Mouse (Mus musculus): ENCODE measurements around the gene Mov10.

DNA sequence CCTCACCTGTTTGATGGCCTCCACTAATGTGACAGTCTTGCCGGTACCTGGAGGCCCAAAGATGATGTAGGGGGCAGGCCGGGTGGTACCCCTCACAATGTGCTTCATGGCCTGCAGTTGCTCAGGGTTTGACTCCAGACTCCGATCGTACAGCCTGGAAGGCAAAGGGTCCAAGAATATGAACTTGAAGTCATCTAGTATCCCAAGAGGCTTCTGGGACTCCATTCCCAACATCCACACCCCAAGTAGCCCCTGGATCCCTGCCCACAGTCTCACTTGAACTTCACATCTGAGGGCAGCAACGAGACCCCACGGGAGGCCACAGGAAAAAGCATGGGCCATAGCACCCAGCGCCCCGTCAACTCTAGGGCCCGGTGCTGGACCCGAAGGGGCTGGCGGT lies 17.7 kb downstream of the Mov10 start:
- TF ChIP-seq POLR2A (IDR thresholded peaks at IDR 0.05; ENCODE audit: low read depth, low read length) (no peak), CHD1 (IDR thresholded peaks at IDR 0.05; ENCODE audit: low read depth, low read length) (no peak), TCF12 (IDR thresholded peaks at IDR 0.05; ENCODE audit: low read depth, low read length) (no peak), HCFC1 (IDR thresholded peaks at IDR 0.05; ENCODE audit: low read depth, low read length) (no peak), E2F4 (IDR thresholded peaks at IDR 0.05; ENCODE audit: insufficient replicate concordance, low read depth, low read length) (no peak), CHD2 (IDR thresholded peaks at IDR 0.05; ENCODE audit: low read length) (no peak), TBP (conservative IDR thresholded peaks at IDR 0.05; ENCODE audit: low read depth, low read length) (no peak), CTCF (conservative IDR thresholded peaks at IDR 0.05 in 1 of 2, IDR thresholded peaks at IDR 0.05 in 1 of 2; ENCODE audit: low read depth in 2 of 2, low read length in 2 of 2) (no peak), RCOR1 (conservative IDR thresholded peaks at IDR 0.05; ENCODE audit: low read depth, low read length) (no peak), JUN (IDR thresholded peaks at IDR 0.05; ENCODE audit: insufficient read depth, low read depth, low read length) (no peak), EP300 (IDR thresholded peaks at IDR 0.05; ENCODE audit: low read length) (no peak)
